Mouse (Mus musculus) CH12.LX (cell line): ENCODE measurements around the gene Atp7a. TPM values are rescaled to one million over a fixed set of nuclear protein-coding genes. Genes with fewer than 3 reads are reported as not detected.

Experiments
- DNase-seq: peaks from one replicate; pipeline ENCODE4 v3.0.0-alpha.2; 2013; ENCODE audit errors: extremely low read depth
- H3K27ac ChIP-seq: 2 replicates; pipeline ENCODE4 v1.5.1; 2012; ENCODE audit warnings: low read depth, mild to moderate bottlenecking, control low read depth, moderate library complexity; ENCODE audit not compliant: insufficient read depth
- H3K27me3 ChIP-seq: replicated peaks from 2 replicates; pipeline ENCODE3; 2012; ENCODE audit warnings: inconsistent platforms
- H3K36me3 ChIP-seq, 2 experiments: replicated peaks in 1 of 2; 2 replicates each; pipeline versions ENCODE3 to v1.6.1; 2012; ENCODE audit warnings: inconsistent platforms in 1 of 2, low read length in 1 of 2, mild to moderate bottlenecking in 1 of 2, mixed read lengths in 1 of 2, moderate library complexity in 1 of 2; ENCODE audit not compliant: control insufficient read depth in 1 of 2, insufficient read depth in 1 of 2
- H3K4me1 ChIP-seq, 2 experiments: 2 replicates each; pipeline ENCODE4 v1.6.1; 2012; ENCODE audit warnings: inconsistent platforms in 1 of 2, moderate library complexity in 1 of 2; ENCODE audit not compliant: insufficient read depth in 2 of 2, control insufficient read depth in 1 of 2
- H3K4me2 ChIP-seq: 2 replicates; pipeline ENCODE4 v1.6.1; 2012; ENCODE audit warnings: low read depth, mild to moderate bottlenecking, control low read depth; ENCODE audit not compliant: poor library complexity, insufficient read depth, severe bottlenecking
- H3K4me3 ChIP-seq, 3 experiments: fragments of 150-350 bp in 1 of 3; sonication (generic) in 1 of 3; replicated peaks in 1 of 3; 2 replicates each; pipeline versions ENCODE3 to v1.5.1; 2011 to 2012; ENCODE audit warnings: low read depth in 2 of 3, low read length in 2 of 3, mild to moderate bottlenecking in 2 of 3, moderate library complexity in 2 of 3, control low read depth in 1 of 3, improper control_type of control experiment in 1 of 3, inconsistent platforms in 1 of 3, mixed read lengths in 1 of 3; ENCODE audit not compliant: poor library complexity in 1 of 3
- H3K79me2 ChIP-seq: replicated peaks from 2 replicates; pipeline ENCODE4 v1.6.1; 2012; ENCODE audit warnings: mild to moderate bottlenecking, moderate library complexity; ENCODE audit not compliant: control insufficient read depth, poor library complexity, insufficient read depth, severe bottlenecking; ENCODE audit errors: extremely low read depth
- H3K9ac ChIP-seq: 2 replicates; pipeline ENCODE4 v1.6.1; 2012; ENCODE audit warnings: low read depth, mild to moderate bottlenecking, control low read depth, moderate library complexity; ENCODE audit not compliant: insufficient read depth
- H3K9me3 ChIP-seq: replicated peaks from 2 replicates; pipeline ENCODE3; 2012; ENCODE audit warnings: low read length, inconsistent platforms, mixed read lengths
- CHD2 ChIP-seq: IDR thresholded peaks from 2 replicates; pipeline ENCODE4 v1.6.1; 2011; ENCODE audit warnings: low read length, improper control_type of control experiment
- EP300 ChIP-seq: IDR thresholded peaks from 2 replicates; pipeline ENCODE4 v1.6.1; 2011; ENCODE audit warnings: low read length, improper control_type of control experiment
- HCFC1 ChIP-seq: IDR thresholded peaks from 2 replicates; pipeline ENCODE4 v1.6.1; 2012; ENCODE audit warnings: low read depth, mild to moderate bottlenecking, inconsistent platforms, low read length, improper control_type of control experiment
- MAX ChIP-seq: IDR thresholded peaks from 2 replicates; pipeline ENCODE4 v1.6.1; 2011; ENCODE audit warnings: low read length, improper control_type of control experiment
- MEF2A ChIP-seq: IDR thresholded peaks from 2 replicates; pipeline ENCODE4 v1.6.1; 2014; ENCODE audit warnings: low read depth, mild to moderate bottlenecking, inconsistent platforms, low read length, improper control_type of control experiment, borderline replicate concordance
- MXI1 ChIP-seq: IDR thresholded peaks from 2 replicates; pipeline ENCODE4 v1.6.1; 2011; ENCODE audit warnings: mild to moderate bottlenecking, low read depth, low read length, improper control_type of control experiment
- MYC ChIP-seq: IDR thresholded peaks from 2 replicates; pipeline ENCODE4 v1.6.1; 2011; ENCODE audit warnings: low read depth, mild to moderate bottlenecking, improper control_type of control experiment, low read length
- NELFE ChIP-seq: IDR thresholded peaks from 2 replicates; pipeline ENCODE4 v1.6.1; 2011; ENCODE audit warnings: low read depth, low read length, improper control_type of control experiment
- NRF1 ChIP-seq: IDR thresholded peaks from 2 replicates; pipeline ENCODE4 v1.6.1; 2014; ENCODE audit warnings: low read depth, mild to moderate bottlenecking, inconsistent platforms, low read length, improper control_type of control experiment, moderate library complexity
- POLR2A ChIP-seq: IDR thresholded peaks from 2 replicates; pipeline ENCODE4 v1.6.1; 2011; ENCODE audit warnings: low read depth, mild to moderate bottlenecking, improper control_type of control experiment, low read length
- POLR2AphosphoS2 ChIP-seq: IDR thresholded peaks from 2 replicates; pipeline ENCODE4 v1.6.1; 2011; ENCODE audit warnings: low read depth, low read length, improper control_type of control experiment
- SIN3A ChIP-seq: IDR thresholded peaks from 2 replicates; pipeline ENCODE4 v1.6.1; 2012; ENCODE audit warnings: low read length, improper control_type of control experiment, inconsistent platforms
- USF1 ChIP-seq: IDR thresholded peaks from 2 replicates; pipeline ENCODE4 v1.6.1; 2014; ENCODE audit warnings: low read depth, mild to moderate bottlenecking, inconsistent platforms, low read length, improper control_type of control experiment
- USF2 ChIP-seq: conservative IDR thresholded peaks from 2 replicates; pipeline ENCODE4 v1.6.1; 2011; ENCODE audit warnings: low read depth, low read length, improper control_type of control experiment
- ZC3H11A ChIP-seq: IDR thresholded peaks from 2 replicates; pipeline ENCODE4 v1.6.1; 2012; ENCODE audit warnings: low read depth, mild to moderate bottlenecking, inconsistent platforms, low read length, improper control_type of control experiment
- ZNF384 ChIP-seq: IDR thresholded peaks from 2 replicates; pipeline ENCODE4 v1.6.1; 2012; ENCODE audit warnings: low read depth, low read length, improper control_type of control experiment, inconsistent platforms
- dilution Hi-C: fragments of 300-500 bp; cut with MboI; formaldehyde crosslinking; loops from 2 replicates; pipeline ENCODE4 v1.14.3; 2020; ENCODE audit warnings: low sequenced_read_pairs; ENCODE audit not compliant: extremely low pct_unique_long_range_greater_than_20kb, extremely low pct_ligation_motif_present
- in situ Hi-C: fragments of 300-500 bp; cut with MboI; formaldehyde crosslinking; loops from 3 replicates; pipeline ENCODE4 v1.14.3; 2019; ENCODE audit warnings: low sequenced_read_pairs, low pct_ligation_motif_present, low pct_unique_long_range_greater_than_20kb, mixed read lengths
- polyA plus RNA-seq: library from polyadenylated mRNA; unstranded; fragments of >175 nt; gene quantifications from 2 replicates; pipeline ENCODE4 v1.2.1, GENCODE M21; 2012; ENCODE audit warnings: low read depth; ENCODE audit not compliant: insufficient read length
- total RNA-seq, 2 experiments: library from RNA; depleted of rRNA; stranded (reverse); fragments of 300-350 nt in 1 of 2; fragments of >200 nt in 1 of 2; gene quantifications; 2 replicates each; pipeline ENCODE4 v1.2.3; 2012 to 2014

The Atp7a gene
- total and polyA plus RNA-seq, 3 experiments = 2.2 to 5.4 (median 4.0) TPM

- Histone ChIP-seq H3K4me3 (no peak overlapping the region), H3K4me1 (peaks cover 0 to 10% of the 10 kb centered on the region in 2 experiments; a peak in 2 of 4 replicates), H3K4me2 (no peak overlapping the region), H3K27me3 (no peaks in the 10 kb centered on the region), H3K9ac (no peak overlapping the region), H3K79me2 (no peaks in the 10 kb centered on the region), H3K36me3 (peaks cover 4 to 13% of the 10 kb centered on the region in 2 experiments), H3K9me3 (no peaks in the 10 kb centered on the region), H3K27ac (no peak overlapping the region)
- dilution Hi-C loops (no loop called here), in situ Hi-C loops (no loop called here)
- DNase-seq = peak; percentile 33
- TF ChIP-seq EP300 (0 out of 2 replicates have a peak, but pooled peaks have one; percentile 25), ZC3H11A (no peak)
Observed at GRCm38 (mm10) chrX:106122823-106123222, 95.7 kb downstream of the Atp7a start.

- H3K4me2 ChIP-seq = no peak overlapping the region
- H3K79me2 ChIP-seq = no peaks in the 10 kb centered on the region
- no peak overlapping the region for H3K4me3 ChIP-seq
- no peaks in the 10 kb centered on the region for H3K27me3 ChIP-seq
- no peak overlapping the region for H3K27ac ChIP-seq
- H3K36me3 ChIP-seq = peaks cover 0 to 13% of the 10 kb centered on the region in 2 experiments
- no peak for DNase-seq
- no peaks in the 10 kb centered on the region for H3K9me3 ChIP-seq
- no peak overlapping the region for H3K9ac ChIP-seq
- peaks cover 0 to 20% of the 10 kb centered on the region in 2 experiments; a peak in 2 of 4 replicates for H3K4me1 ChIP-seq
- dilution Hi-C loops (no loop called here), in situ Hi-C loops (no loop called here)
- TF ChIP-seq USF2 (no peak), HCFC1 (no peak), CHD2 (no peak), EP300 (no peak)
Observed at GRCm38 (mm10) chrX:106128283-106128682, 101.2 kb downstream of the Atp7a start.

DNA sequence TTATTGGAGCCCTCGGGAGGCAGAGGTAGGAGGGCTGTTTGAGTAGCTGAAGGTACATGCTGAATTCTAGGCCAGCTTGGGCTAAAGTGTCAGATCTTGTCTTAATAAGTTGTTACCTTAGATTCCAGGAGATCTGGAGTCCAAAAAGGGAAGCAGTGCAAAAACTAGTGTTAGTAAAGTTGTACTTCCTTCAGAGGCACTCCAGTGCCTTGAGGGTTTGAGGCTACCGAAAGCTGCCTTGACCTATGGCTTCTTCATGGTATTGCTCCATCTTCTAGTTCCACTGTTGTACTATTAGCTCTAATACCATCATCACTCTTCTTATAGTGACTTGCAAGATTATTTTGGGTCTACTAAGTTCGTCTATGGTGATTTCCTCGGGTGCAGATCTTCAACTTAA lies 102.8 kb downstream of the Atp7a start:
- H3K79me2 ChIP-seq = no peaks in the 10 kb centered on the region
- H3K4me1 ChIP-seq = peaks cover 0 to 20% of the 10 kb centered on the region in 2 experiments; a peak in 2 of 4 replicates
- no peaks in the 10 kb centered on the region for H3K27me3 ChIP-seq
- in situ Hi-C loops = no loop called here
- H3K9me3 ChIP-seq = no peaks in the 10 kb centered on the region
- no peak overlapping the region for H3K4me3 ChIP-seq
- dilution Hi-C loops = no loop called here
- H3K27ac ChIP-seq = no peak overlapping the region
- peaks cover 0 to 7% of the 10 kb centered on the region in 2 experiments for H3K36me3 ChIP-seq
- H3K9ac ChIP-seq = no peak overlapping the region
- no peak overlapping the region for H3K4me2 ChIP-seq
- DNase-seq = no peak
- TF ChIP-seq MAX = no peak
- TF ChIP-seq CHD2 = no peak
- no peak for TF ChIP-seq SIN3A
- TF ChIP-seq MEF2A = no peak
- no peak for TF ChIP-seq ZNF384
- TF ChIP-seq NELFE = no peak
- no peak for TF ChIP-seq USF1
- no peak for TF ChIP-seq MYC
- no peak for TF ChIP-seq MXI1
- TF ChIP-seq ZC3H11A = no peak
- no peak for TF ChIP-seq POLR2A
- no peak for TF ChIP-seq NRF1
- no peak for TF ChIP-seq POLR2AphosphoS2
